Mouse (Mus musculus) myocyte (in vitro differentiated cells): ENCODE results near the gene Polr3b. TPM values are rescaled to one million over a fixed set of nuclear protein-coding genes. Genes with fewer than 3 reads are reported as not detected.

Experiments used
- H3K27me3 ChIP-seq: one replicate; pipeline ENCODE4 v1.6.1; 2011; ENCODE audit not compliant: control insufficient read depth, insufficient read depth, insufficient read length
- H3K36me3 ChIP-seq: one replicate; pipeline ENCODE4 v1.6.1; 2011; ENCODE audit not compliant: control insufficient read depth, insufficient read depth
- H3K4me2 ChIP-seq: one replicate; pipeline ENCODE4 v1.6.1; 2011; ENCODE audit warnings: low read depth, control low read depth
- H3K4me3 ChIP-seq: one replicate; pipeline ENCODE4 v1.5.1; 2011; ENCODE audit warnings: mild to moderate bottlenecking, control low read depth, moderate library complexity
- H3K79me2 ChIP-seq: one replicate; pipeline ENCODE4 v1.6.1; 2011; ENCODE audit not compliant: control insufficient read depth, insufficient read depth
- H3ac ChIP-seq: one replicate; pipeline ENCODE4 v1.6.1; 2011; ENCODE audit not compliant: control insufficient read depth, insufficient read length
- CEBPB ChIP-seq: IDR thresholded peaks from 2 replicates; pipeline ENCODE4 v1.6.1; 2011; ENCODE audit warnings: mild to moderate bottlenecking, moderate library complexity; ENCODE audit not compliant: poor library complexity, insufficient read depth, severe bottlenecking
- E2F4 ChIP-seq: IDR thresholded peaks from one replicate; pipeline ENCODE4 v1.6.1; 2011; ENCODE audit warnings: mild to moderate bottlenecking, control low read depth, moderate library complexity; ENCODE audit not compliant: insufficient read depth
- MAX ChIP-seq: IDR thresholded peaks from one replicate; pipeline ENCODE4 v1.6.1; 2011; ENCODE audit warnings: low read depth, mild to moderate bottlenecking, control low read depth
- MYOD1 ChIP-seq, 3 experiments: IDR thresholded peaks; one replicate each; pipeline ENCODE4 v1.6.1; 2011; ENCODE audit warnings: control low read depth in 2 of 3, low read depth in 2 of 3, mild to moderate bottlenecking in 2 of 3, moderate library complexity in 1 of 3; ENCODE audit not compliant: insufficient read length in 2 of 3, control insufficient read depth in 1 of 3
- MYOG ChIP-seq, 3 experiments: IDR thresholded peaks; one replicate each; pipeline ENCODE4 v1.6.1; 2011; ENCODE audit warnings: control low read depth in 2 of 3, low read depth in 2 of 3, mild to moderate bottlenecking in 2 of 3; ENCODE audit not compliant: insufficient read length in 2 of 3, control insufficient read depth in 1 of 3, insufficient read depth in 1 of 3
- POLR2A ChIP-seq: IDR thresholded peaks from one replicate; pipeline ENCODE4 v1.6.1; 2011; ENCODE audit warnings: low read depth, mild to moderate bottlenecking, control low read depth, moderate library complexity; ENCODE audit not compliant: insufficient read length
- POLR2AphosphoS2 ChIP-seq: IDR thresholded peaks from one replicate; pipeline ENCODE4 v1.6.1; 2011; ENCODE audit warnings: low read depth, control low read depth; ENCODE audit not compliant: insufficient read length
- REST ChIP-seq: IDR thresholded peaks from one replicate; pipeline ENCODE4 v1.6.1; 2011; ENCODE audit warnings: mild to moderate bottlenecking, control low read depth, moderate library complexity; ENCODE audit not compliant: insufficient read depth, insufficient read length
- SRF ChIP-seq: IDR thresholded peaks from one replicate; pipeline ENCODE4 v1.6.1; 2011; ENCODE audit warnings: low read depth; ENCODE audit not compliant: control insufficient read depth, insufficient read length
- TCF12 ChIP-seq: IDR thresholded peaks from one replicate; pipeline ENCODE4 v1.6.1; 2011; ENCODE audit warnings: mild to moderate bottlenecking, control low read depth; ENCODE audit not compliant: poor library complexity, insufficient read depth, severe bottlenecking
- TCF3 ChIP-seq: IDR thresholded peaks from one replicate; pipeline ENCODE4 v1.6.1; 2011; ENCODE audit warnings: low read depth, control low read depth; ENCODE audit not compliant: insufficient read length
- USF1 ChIP-seq: IDR thresholded peaks from one replicate; pipeline ENCODE4 v1.6.1; 2011; ENCODE audit warnings: low read depth, mild to moderate bottlenecking, control low read depth, moderate library complexity
- polyA plus RNA-seq: library from polyadenylated mRNA; unstranded; fragments of >200 nt; fragmentation: generic; extraction: Trizol; gene quantifications from one replicate; pipeline ENCODE4 v1.2.1, GENCODE M21; 2012; ENCODE audit warnings: missing spikeins

Polr3b gene
- polyA plus RNA-seq = 8.5 TPM

DNA sequence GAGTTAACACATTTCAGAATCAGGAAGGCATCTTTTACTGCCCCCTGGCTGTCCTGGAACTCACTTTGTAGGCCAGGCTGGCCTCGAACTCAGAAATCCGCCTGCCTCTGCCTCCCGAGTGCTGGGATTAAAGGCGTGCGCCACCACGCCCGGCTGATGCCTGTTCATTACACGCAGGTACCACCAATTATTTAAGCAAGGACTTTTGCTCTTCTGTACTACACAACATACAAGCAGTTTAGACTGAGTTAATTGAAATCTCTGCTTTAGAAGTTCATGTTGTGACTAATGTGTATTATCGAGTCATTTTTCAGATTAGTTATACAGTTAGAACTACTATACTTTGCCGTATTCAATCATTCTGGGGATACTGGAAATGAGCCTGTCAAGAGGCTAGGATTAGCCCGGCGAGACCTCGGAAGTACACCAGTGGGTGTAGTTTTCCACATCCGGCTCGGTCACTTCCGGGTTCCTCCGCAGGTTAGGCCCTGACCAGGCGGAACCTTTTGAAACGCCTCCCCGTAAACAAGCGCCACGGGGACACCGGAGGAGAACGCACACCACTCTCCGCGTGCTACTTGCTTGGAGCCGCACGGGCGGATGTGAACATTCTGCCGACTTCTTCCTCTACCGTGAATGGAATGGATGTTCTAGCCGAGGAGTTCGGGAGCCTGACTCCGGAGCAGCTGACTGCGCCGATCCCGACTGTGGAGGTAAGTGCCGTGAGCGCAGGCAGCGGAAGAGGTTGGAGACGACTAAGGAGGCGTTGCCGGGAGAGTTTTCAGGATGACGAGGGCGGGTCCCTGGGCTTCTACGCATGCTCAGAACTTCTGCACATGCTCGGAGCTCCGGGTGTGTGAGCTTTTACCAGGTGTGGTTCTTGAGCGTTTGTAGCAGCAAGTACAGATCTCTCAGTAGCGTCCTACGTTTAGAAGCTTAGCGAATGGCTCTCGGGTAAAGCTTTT is at the start of gene Polr3b:
Gene Polr3b (plus strand): TSS at position 467 of the 965 bp plus-strand sequence.
- peak in 1 of 3 experiments; percentile 24 for TF ChIP-seq MYOG (IDR thresholded peaks at IDR 0.05; ENCODE audit: control insufficient read depth in 1 of 3, insufficient read depth in 1 of 3, insufficient read length in 2 of 3, low read depth in 2 of 3)
- TF ChIP-seq SRF = no peak
- TF ChIP-seq POLR2A = peak; percentile 75
- peak; percentile 91 for TF ChIP-seq POLR2AphosphoS2
- peak; percentile 56 for TF ChIP-seq MAX
- Histone ChIP-seq H3K27me3 (no peaks in the 10 kb centered on the region), H3ac (peak within 1 kb of the TSS; percentile 77), H3K4me2 (peak within 1 kb of the TSS; percentile 87), H3K36me3 (no peaks in the 10 kb centered on the region), H3K79me2 (peaks cover 9% of the 10 kb centered on the region), H3K4me3 (peak within 1 kb of the TSS; percentile 53)

DNA sequence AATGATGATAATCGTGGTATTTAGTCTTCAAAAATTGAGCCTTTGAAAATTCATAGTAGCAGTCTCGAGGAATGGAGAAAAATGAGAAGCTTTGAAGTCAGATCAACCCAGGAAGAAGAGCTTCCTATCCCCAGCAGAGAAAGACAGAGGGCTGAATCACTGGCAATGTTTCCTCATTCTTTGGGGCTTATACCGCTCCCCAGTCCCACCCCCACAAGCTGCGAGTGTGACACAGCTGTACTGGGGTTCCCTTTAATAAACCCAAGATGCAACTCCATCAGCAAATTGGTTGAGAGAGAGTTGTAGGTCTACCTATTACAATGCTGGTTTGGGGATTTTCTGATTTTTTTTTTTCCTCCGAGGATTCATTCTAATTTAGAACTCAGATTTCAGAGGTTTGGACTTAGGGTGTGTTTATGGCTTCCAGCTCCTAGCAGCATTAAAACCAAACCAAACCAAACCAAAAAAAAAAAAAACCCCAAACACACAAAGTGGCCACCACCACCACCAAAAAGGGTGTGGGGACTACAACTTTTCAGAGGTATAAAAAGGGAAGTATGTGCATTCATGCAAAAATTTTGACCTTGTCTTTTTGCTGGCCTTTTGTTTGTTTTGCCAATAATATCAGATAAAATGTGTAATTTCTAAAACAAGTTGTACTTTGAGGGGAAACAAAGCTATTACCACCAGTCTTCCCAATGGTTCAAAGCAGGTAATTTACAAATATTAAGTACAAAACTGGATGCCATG is 48.2 kb upstream of the Polr3b start:
- no peak overlapping the region for H3K4me3 ChIP-seq
- H3ac ChIP-seq = no peak overlapping the region
- H3K27me3 ChIP-seq = peaks cover 4% of the 10 kb centered on the region
- H3K36me3 ChIP-seq = no peaks in the 10 kb centered on the region
- H3K79me2 ChIP-seq = no peaks in the 10 kb centered on the region
- no peak for TF ChIP-seq USF1
- TF ChIP-seq REST = no peak
- no peak for TF ChIP-seq MYOG (IDR thresholded peaks at IDR 0.05; ENCODE audit: control insufficient read depth in 1 of 3, insufficient read depth in 1 of 3, insufficient read length in 2 of 3, low read depth in 2 of 3)
- TF ChIP-seq E2F4 = no peak
- TF ChIP-seq MYOD1 (IDR thresholded peaks at IDR 0.05; ENCODE audit: control insufficient read depth in 1 of 3, insufficient read length in 2 of 3, low read depth in 2 of 3) = no peak
- no peak for TF ChIP-seq POLR2AphosphoS2
- TF ChIP-seq TCF3 = no peak
- no peak for TF ChIP-seq TCF12
- TF ChIP-seq CEBPB = no peak
- TF ChIP-seq POLR2A = no peak
- no peak for TF ChIP-seq MAX
- no peak overlapping the region for H3K4me2 ChIP-seq

DNA sequence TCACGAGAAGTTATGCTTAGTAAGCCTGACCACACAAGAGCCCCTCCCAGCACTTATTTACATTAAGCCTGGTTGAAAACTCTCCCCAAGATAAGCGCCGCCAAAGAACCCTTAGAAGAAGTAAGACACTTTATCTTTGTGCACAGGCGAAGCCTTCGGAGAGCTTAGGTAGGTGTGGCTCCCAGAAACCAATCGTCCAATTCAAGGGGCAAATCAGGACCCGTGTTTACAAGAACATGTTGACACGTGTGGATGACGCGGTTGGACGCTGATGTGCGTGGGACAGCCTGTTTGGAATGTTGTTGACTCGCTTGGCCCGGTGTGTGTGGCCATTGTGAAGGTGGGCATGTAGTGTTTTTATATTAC is 46.1 kb upstream of the Polr3b start:
- no peak overlapping the region for H3ac ChIP-seq
- peaks cover 4% of the 10 kb centered on the region for H3K27me3 ChIP-seq
- H3K79me2 ChIP-seq = no peaks in the 10 kb centered on the region
- H3K36me3 ChIP-seq = no peaks in the 10 kb centered on the region
- peak overlapping the region; percentile 54 for H3K4me3 ChIP-seq
- peak overlapping the region; percentile 95 for H3K4me2 ChIP-seq
- TF ChIP-seq SRF (peak; percentile 7), CEBPB (no peak), POLR2A (no peak), USF1 (peak; percentile 59), MAX (peak; percentile 87)

DNA sequence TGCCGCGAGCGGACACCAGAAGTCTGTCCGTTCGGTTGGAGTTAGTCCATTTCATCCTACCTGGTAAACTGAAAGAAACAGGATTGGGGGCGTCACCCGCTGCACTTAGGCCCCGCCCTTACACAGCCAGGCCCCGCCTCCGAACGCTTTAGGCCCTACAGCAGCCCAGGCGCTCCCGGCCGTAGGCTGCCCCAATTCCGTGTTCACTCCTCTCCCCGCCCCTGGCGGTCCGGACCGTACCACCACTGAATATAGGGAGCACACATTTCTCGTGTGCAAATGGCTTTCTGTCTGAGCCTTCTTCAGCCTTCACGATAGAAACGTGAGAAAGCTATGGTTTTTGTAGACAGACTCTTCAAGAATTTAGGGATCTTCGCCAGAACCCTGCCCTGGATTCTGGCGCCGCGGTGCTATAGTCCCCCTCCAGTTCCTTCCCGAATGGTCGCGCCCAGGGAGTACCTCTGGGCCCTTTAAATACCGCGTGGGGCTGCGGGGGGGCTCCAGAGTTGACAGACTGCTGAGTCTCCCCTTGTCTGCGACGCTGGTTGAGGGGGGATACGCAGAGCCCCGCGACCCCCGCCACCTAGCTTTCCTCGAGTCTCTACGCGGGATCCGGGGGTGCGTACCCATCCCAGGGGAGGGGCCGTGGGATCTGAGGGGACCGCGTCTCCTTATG is 45.6 kb upstream of the Polr3b start, which contains the start of gene Tcp11l2:
Gene Tcp11l2 (plus strand): TSS at position 232 of the 676 bp plus-strand sequence.
- Histone ChIP-seq H3K4me3 (peak within 1 kb of the TSS; percentile 54), H3K4me2 (peak within 1 kb of the TSS; percentile 95), H3ac (peak within 1 kb of the TSS; percentile 5), H3K27me3 (peaks cover 4% of the 10 kb centered on the region), H3K79me2 (no peaks in the 10 kb centered on the region), H3K36me3 (no peaks in the 10 kb centered on the region)
- TF ChIP-seq POLR2AphosphoS2 (no peak), E2F4 (no peak), SRF (peak; percentile 5), MYOD1 (IDR thresholded peaks at IDR 0.05; ENCODE audit: control insufficient read depth in 1 of 3, insufficient read length in 2 of 3, low read depth in 2 of 3) (no peak), REST (no peak), POLR2A (peak; percentile 25)
